Mouse (Mus musculus) erythroblast, embryonic 14.5 days (primary cell): Measurements from ENCODE around the gene Stfa2l1.

Source experiments
- GATA1 ChIP-seq: IDR thresholded peaks from 2 replicates; pipeline ENCODE4 v1.6.1; 2012; ENCODE audit warnings: low read length, inconsistent platforms, mixed read lengths
- TAL1 ChIP-seq: IDR thresholded peaks from 3 replicates; pipeline ENCODE4 v1.6.1; 2012; ENCODE audit warnings: low read length, inconsistent platforms, mixed read lengths

GRCm38 (mm10) chr16:36209967-36210453 lies 53.4 kb downstream of the Stfa2l1 start, which contains the start of gene Gm5416:
- TF ChIP-seq TAL1 (no peak), GATA1 (no peak)
